Mouse (Mus musculus): ENCODE data around the gene 4932438H23Rik. TPM values are rescaled to one million over a fixed set of nuclear protein-coding genes. Genes with fewer than 3 reads are reported as not detected.

4932438H23Rik gene
- polyA plus RNA-seq, 1 experiment from 2014 or later = 0.33 TPM

- Histone ChIP-seq H3K4me2 (no peak overlapping the region), H3K27me3 (replicated peaks) (0 out of 2 replicates have a peak, but pooled peaks cover 5% of the 10 kb centered on the region), H3K4me1 (0 out of 2 replicates have a peak, but pooled peaks cover 6% of the 10 kb centered on the region), H3K4me3 (replicated peaks) (no peak overlapping the region), H3K9ac (replicated peaks) (no peak overlapping the region), H3K9me3 (replicated peaks) (no peaks in the 10 kb centered on the region), H3K27ac (replicated peaks) (no peak overlapping the region), H3K36me3 (no peaks in the 10 kb centered on the region)
- WGBS = 100% methylated on average over 1 of the region's 1 CpGs
- ATAC-seq (ENCODE audit: low FRiP score) = no peak
Observed at GRCm38 (mm10) chr16:91072256-91072655, 22.7 kb downstream of the 4932438H23Rik start.

- H3K4me2 ChIP-seq = peak overlapping the region; percentile 42
- H3K9me3 ChIP-seq (replicated peaks) = no peaks in the 10 kb centered on the region
- H3K4me1 ChIP-seq = 0 out of 2 replicates have a peak, but pooled peaks cover 6% of the 10 kb centered on the region
- 17% methylated on average over 12 of the region's 12 CpGs for WGBS
- no peaks in the 10 kb centered on the region for H3K36me3 ChIP-seq
- no peak overlapping the region for H3K4me3 ChIP-seq (replicated peaks)
- 0 out of 2 replicates have a peak, but pooled peaks cover 5% of the 10 kb centered on the region for H3K27me3 ChIP-seq (replicated peaks)
- no peak overlapping the region for H3K9ac ChIP-seq (replicated peaks)
- ATAC-seq (ENCODE audit: low FRiP score) = 0 out of 2 replicates have a peak, but pooled peaks have one; percentile 15
- no peak overlapping the region for H3K27ac ChIP-seq (replicated peaks)
Observed at GRCm38 (mm10) chr16:91068969-91069368, 26.0 kb downstream of the 4932438H23Rik start.

- H3K4me2 ChIP-seq = no peak overlapping the region
- H3K4me1 ChIP-seq = 0 out of 2 replicates have a peak, but pooled peaks cover 6% of the 10 kb centered on the region
- no peak overlapping the region for H3K9ac ChIP-seq (replicated peaks)
- 0 out of 2 replicates have a peak, but pooled peaks cover 5% of the 10 kb centered on the region for H3K27me3 ChIP-seq (replicated peaks)
- WGBS = 93% methylated on average over 1 of the region's 1 CpGs
- H3K4me3 ChIP-seq (replicated peaks) = no peak overlapping the region
- no peak overlapping the region for H3K27ac ChIP-seq (replicated peaks)
- no peak for ATAC-seq (ENCODE audit: low FRiP score)
- H3K9me3 ChIP-seq (replicated peaks) = no peaks in the 10 kb centered on the region
- no peaks in the 10 kb centered on the region for H3K36me3 ChIP-seq
Observed at GRCm38 (mm10) chr16:91067122-91067521, 27.8 kb downstream of the 4932438H23Rik start.

DNA sequence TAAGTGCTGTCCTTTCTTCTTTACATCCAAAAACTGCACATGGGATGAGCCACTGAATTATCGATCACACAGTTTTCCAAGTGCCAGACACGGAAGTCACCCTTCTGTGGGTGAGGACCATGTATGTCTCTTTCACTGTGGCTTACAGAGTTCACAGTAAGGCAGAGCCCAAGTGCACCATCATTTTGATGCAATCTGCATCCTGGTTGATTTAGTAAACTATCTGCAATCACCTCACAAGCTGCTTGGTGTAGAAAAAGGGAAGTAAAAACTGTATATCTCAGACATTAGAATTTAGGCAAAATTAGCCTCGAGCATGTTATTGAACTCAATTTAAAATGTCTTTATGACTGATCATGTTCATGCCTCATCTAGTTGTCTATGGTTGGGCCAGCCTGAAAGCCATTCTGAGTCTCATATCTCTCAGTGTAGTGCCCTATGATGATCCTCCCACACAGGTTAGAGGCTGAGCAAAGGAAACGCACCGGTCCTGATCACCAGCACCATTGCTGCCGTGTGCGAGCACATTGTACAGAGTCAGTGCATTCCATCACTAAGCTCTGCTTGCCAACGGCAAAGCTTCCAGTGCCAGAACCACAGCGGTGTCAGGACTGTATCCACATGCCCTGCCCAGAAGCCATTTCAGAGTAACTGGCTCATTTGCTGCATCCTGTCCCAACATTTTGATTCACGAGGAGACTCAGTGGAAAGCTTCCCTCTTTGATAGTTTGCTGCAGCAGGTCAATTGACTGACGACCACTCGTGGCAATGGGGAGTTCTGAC lies 30.1 kb downstream of the 4932438H23Rik start:
- 0 out of 2 replicates have a peak, but pooled peaks cover 5% of the 10 kb centered on the region for H3K27me3 ChIP-seq (replicated peaks)
- no peak overlapping the region for H3K27ac ChIP-seq (replicated peaks)
- no peak for ATAC-seq (ENCODE audit: low FRiP score)
- H3K9ac ChIP-seq (replicated peaks) = no peak overlapping the region
- H3K4me1 ChIP-seq = 0 out of 2 replicates have a peak, but pooled peaks cover 6% of the 10 kb centered on the region
- no peaks in the 10 kb centered on the region for H3K9me3 ChIP-seq (replicated peaks)
- 86% methylated on average over 12 of the region's 12 CpGs for WGBS
- no peak overlapping the region for H3K4me2 ChIP-seq
- no peaks in the 10 kb centered on the region for H3K36me3 ChIP-seq
- no peak overlapping the region for H3K4me3 ChIP-seq (replicated peaks)

DNA sequence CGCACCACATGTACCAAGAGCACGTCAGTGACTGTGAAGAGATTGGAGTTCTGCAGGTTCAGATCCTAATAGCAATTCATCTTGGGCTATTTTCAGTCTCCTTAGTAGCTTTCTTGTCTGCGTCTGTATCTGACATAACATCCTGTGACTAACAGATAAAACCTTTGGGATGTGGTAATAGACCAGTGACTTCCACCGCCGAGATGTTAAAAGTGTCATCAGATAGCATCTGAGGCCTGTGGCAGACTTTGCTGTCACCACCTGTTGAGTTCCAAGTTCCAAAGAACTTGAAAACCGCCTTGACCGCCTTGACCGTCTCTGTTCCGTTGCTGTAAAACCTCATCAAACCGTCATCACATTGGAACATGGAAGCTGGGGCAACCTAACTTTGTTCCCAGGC lies 31.1 kb downstream of the 4932438H23Rik start:
- H3K9me3 ChIP-seq (replicated peaks) = no peaks in the 10 kb centered on the region

GRCm38 (mm10) chr16:91061531-91062318 lies 33.2 kb downstream of the 4932438H23Rik start:
- 84% methylated on average over 13 of the region's 13 CpGs for WGBS
- no peak overlapping the region for H3K9ac ChIP-seq (replicated peaks)

More for the DNA sequence above, 31.1 kb downstream of the 4932438H23Rik start:
- 97% methylated on average over 10 of the region's 10 CpGs for WGBS
- H3K36me3 ChIP-seq = no peaks in the 10 kb centered on the region
- H3K9ac ChIP-seq (replicated peaks) = no peak overlapping the region
- no peak for ATAC-seq (ENCODE audit: low FRiP score)
- no peak overlapping the region for H3K27ac ChIP-seq (replicated peaks)
- H3K27me3 ChIP-seq (replicated peaks) = 0 out of 2 replicates have a peak, but pooled peaks cover 5% of the 10 kb centered on the region
- 0 out of 2 replicates have a peak, but pooled peaks cover 5% of the 10 kb centered on the region for H3K4me1 ChIP-seq
- no peak overlapping the region for H3K4me3 ChIP-seq (replicated peaks)
- H3K4me2 ChIP-seq = no peak overlapping the region

DNA sequence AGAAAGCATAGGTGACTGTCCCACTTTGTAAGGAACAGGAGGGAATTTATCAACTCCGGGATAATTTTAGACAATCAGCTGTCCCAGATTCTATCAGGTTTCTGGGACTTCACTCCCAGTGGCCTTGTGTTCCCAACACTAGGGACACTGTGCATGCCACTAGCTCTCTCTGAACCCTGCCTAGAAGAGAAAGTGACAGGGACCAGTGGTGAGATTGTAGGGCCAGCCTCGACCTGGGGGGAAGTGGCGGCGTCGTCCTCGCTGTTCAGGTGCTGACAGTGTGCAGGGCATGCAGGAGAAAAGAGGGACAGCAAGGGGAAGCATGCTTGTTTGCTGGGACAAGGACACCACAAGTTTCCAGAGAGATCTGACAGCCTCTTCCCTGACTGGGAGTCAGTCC lies 37.2 kb downstream of the 4932438H23Rik start:
- H3K27me3 ChIP-seq (replicated peaks) = no peaks in the 10 kb centered on the region
- H3K27ac ChIP-seq (replicated peaks) = no peak overlapping the region
- ATAC-seq (ENCODE audit: low FRiP score) = no peak
- no peaks in the 10 kb centered on the region for H3K36me3 ChIP-seq
- no peaks in the 10 kb centered on the region for H3K9me3 ChIP-seq (replicated peaks)
- no peak overlapping the region for H3K4me2 ChIP-seq
- no peak overlapping the region for H3K9ac ChIP-seq (replicated peaks)
- no peak overlapping the region for H3K4me3 ChIP-seq (replicated peaks)
- no peaks in the 10 kb centered on the region; the same call in 1 of the 2 replicates for H3K4me1 ChIP-seq
- WGBS = 81% methylated on average over 6 of the region's 6 CpGs

More at GRCm38 (mm10) chr16:91061531-91062318, 33.2 kb downstream of the 4932438H23Rik start:
- H3K9me3 ChIP-seq (replicated peaks) = no peaks in the 10 kb centered on the region
- H3K36me3 ChIP-seq = no peaks in the 10 kb centered on the region
- H3K27me3 ChIP-seq (replicated peaks) = no peaks in the 10 kb centered on the region
- no peaks in the 10 kb centered on the region for H3K4me1 ChIP-seq
- no peak overlapping the region for H3K4me3 ChIP-seq (replicated peaks)
- no peak overlapping the region for H3K4me2 ChIP-seq
- no peak overlapping the region for H3K27ac ChIP-seq (replicated peaks)
- ATAC-seq (ENCODE audit: low FRiP score) = no peak

- no peaks in the 10 kb centered on the region for H3K27me3 ChIP-seq (replicated peaks)
- H3K4me2 ChIP-seq = no peak overlapping the region
- no peak overlapping the region for H3K4me3 ChIP-seq (replicated peaks)
- no peak overlapping the region for H3K9ac ChIP-seq (replicated peaks)
- no peaks in the 10 kb centered on the region for H3K9me3 ChIP-seq (replicated peaks)
- WGBS = 90% methylated on average over 4 of the region's 4 CpGs
- no peaks in the 10 kb centered on the region; the same call in 1 of the 2 replicates for H3K4me1 ChIP-seq
- H3K36me3 ChIP-seq = no peaks in the 10 kb centered on the region
- ATAC-seq (ENCODE audit: low FRiP score) = no peak
- H3K27ac ChIP-seq (replicated peaks) = no peak overlapping the region
Observed at GRCm38 (mm10) chr16:91057261-91057660, 37.7 kb downstream of the 4932438H23Rik start.

DNA sequence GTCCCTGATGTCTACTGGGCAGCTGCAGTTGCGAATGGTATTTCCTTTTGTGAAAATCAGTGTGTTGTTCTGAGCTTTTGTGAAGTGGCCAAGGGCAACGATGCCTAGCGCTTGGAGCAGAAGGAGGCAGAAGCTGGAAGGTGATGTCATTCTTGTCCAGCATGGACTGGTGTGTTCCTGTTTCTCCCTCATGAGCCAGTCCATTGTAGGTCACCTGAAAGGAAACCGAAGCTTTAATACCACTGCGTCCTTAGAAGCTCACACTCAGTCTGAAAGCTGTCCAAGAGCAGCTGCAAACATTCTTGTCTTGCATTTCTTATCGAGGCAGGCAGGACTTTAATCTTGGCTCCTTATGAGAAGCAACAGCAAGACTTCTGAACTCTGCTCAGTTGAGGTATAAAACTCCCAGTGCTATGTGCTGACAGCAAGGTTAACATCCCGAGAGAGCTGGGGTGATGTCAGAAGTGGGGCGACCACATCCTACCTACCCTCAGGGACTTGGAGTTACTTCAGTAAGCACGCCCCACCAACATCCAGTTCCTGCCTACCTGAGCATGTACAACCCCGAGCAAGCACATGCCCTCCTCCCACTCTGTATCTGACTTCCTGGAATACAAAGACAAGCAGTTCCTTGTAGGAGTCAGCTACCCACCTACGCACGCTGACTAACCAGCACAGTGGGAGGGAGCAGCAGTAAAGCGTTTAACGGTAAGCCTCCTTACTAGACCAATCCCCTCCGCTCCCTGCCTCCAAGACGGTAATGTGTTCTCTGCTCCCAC lies 38.7 kb downstream of the 4932438H23Rik start:
- ATAC-seq (ENCODE audit: low FRiP score) = no peak
- no peak overlapping the region for H3K9ac ChIP-seq (replicated peaks)
- 51% methylated on average over 16 of the region's 16 CpGs for WGBS
- no peaks in the 10 kb centered on the region; the same call in 1 of the 2 replicates for H3K4me1 ChIP-seq
- no peaks in the 10 kb centered on the region for H3K36me3 ChIP-seq
- no peaks in the 10 kb centered on the region for H3K9me3 ChIP-seq (replicated peaks)
- no peak overlapping the region for H3K27ac ChIP-seq (replicated peaks)
- H3K4me3 ChIP-seq (replicated peaks) = no peak overlapping the region
- H3K4me2 ChIP-seq = no peak overlapping the region
- H3K27me3 ChIP-seq (replicated peaks) = 0 out of 2 replicates have a peak, but pooled peaks cover 2% of the 10 kb centered on the region

DNA sequence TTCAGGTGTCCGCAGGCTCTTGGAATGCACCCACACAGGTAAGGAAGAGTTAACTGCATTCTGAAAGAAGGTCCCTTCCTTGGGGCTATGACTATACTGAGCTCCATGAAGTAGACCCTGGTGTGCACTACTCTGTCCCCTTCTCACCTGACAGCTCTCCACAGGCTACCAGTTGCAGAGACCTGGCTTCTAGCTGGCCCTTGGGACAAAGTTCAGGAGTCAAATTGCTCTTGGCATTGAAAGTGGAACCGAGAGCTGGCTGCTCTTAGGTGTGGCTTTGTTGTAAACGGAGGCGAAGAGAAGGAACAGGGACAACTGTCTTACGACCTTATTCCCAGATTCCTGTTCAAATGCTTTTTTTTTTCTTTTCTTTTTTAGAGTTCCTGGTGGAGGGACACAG lies 39.8 kb downstream of the 4932438H23Rik start:
- 0 out of 2 replicates have a peak, but pooled peaks cover 2% of the 10 kb centered on the region for H3K27me3 ChIP-seq (replicated peaks)
- H3K27ac ChIP-seq (replicated peaks) = no peak overlapping the region
- 77% methylated on average over 5 of the region's 5 CpGs for WGBS
- no peak overlapping the region for H3K4me3 ChIP-seq (replicated peaks)
- H3K4me2 ChIP-seq = no peak overlapping the region
- H3K4me1 ChIP-seq = no peaks in the 10 kb centered on the region; the same call in 1 of the 2 replicates
- ATAC-seq (ENCODE audit: low FRiP score) = no peak
- H3K9me3 ChIP-seq (replicated peaks) = no peaks in the 10 kb centered on the region
- no peak overlapping the region for H3K9ac ChIP-seq (replicated peaks)
- H3K36me3 ChIP-seq = no peaks in the 10 kb centered on the region

DNA sequence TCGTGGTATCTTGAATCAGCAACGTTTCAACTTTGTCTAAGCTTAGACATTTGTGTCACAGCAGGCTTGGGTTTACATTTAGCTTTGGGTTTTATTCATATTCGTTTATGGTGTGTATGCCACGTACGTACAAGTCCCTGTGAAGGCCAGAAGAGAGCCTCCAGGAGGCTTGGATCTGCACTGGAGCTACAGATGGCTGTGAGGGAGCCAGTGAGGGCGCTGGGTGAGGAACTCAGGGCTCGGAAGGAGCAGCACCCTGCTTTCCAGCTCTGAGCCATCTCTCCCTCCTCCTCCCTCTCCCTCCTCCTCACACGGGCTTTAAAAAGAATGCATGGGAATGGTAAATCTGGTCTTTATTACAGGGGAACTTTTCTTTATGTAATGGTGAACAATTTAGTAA lies 41.3 kb downstream of the 4932438H23Rik start:
- WGBS = 57% methylated on average over 8 of the region's 8 CpGs
- H3K36me3 ChIP-seq = no peaks in the 10 kb centered on the region
- H3K4me2 ChIP-seq = no peak overlapping the region
- H3K4me3 ChIP-seq (replicated peaks) = no peak overlapping the region
- no peak overlapping the region for H3K27ac ChIP-seq (replicated peaks)
- no peaks in the 10 kb centered on the region for H3K9me3 ChIP-seq (replicated peaks)
- no peak overlapping the region for H3K9ac ChIP-seq (replicated peaks)
- no peaks in the 10 kb centered on the region; the same call in 1 of the 2 replicates for H3K4me1 ChIP-seq
- H3K27me3 ChIP-seq (replicated peaks) = 0 out of 2 replicates have a peak, but pooled peaks cover 2% of the 10 kb centered on the region
- no peak for ATAC-seq (ENCODE audit: low FRiP score)

Data from neural tube, embryonic 15.5 days (tissue).